Mouse (Mus musculus) lung, embryonic 15.5 days (tissue): ENCODE data around the gene Efcc1. TPM values are rescaled to one million over a fixed set of nuclear protein-coding genes. Genes with fewer than 3 reads are reported as not detected.

ENCODE experiments used
- ATAC-seq: fragments of 200-750 bp; cut with Nextera tagmentation; 2 replicates; pipeline ENCODE4 v1.8.0; 2017; ENCODE audit warnings: moderate number of reproducible peaks, borderline replicate concordance; ENCODE audit not compliant: low FRiP score, low TSS enrichment; ENCODE audit errors: extremely low read depth
- H3K27ac ChIP-seq: fragments of 300-500 bp; sonication (generic); 2 replicates; pipeline ENCODE4 v1.5.1; 2015; ENCODE audit warnings: moderate library complexity, mild to moderate bottlenecking, inconsistent platforms
- H3K27me3 ChIP-seq: fragments of 300-500 bp; sonication (generic); 2 replicates; pipeline ENCODE4 v1.6.1; 2015; ENCODE audit warnings: inconsistent platforms
- H3K36me3 ChIP-seq: fragments of 300-500 bp; sonication (generic); 2 replicates; pipeline ENCODE4 v1.6.1; 2015; ENCODE audit warnings: inconsistent platforms
- H3K4me1 ChIP-seq: fragments of 300-500 bp; sonication (generic); 2 replicates; pipeline ENCODE4 v1.6.1; 2015; ENCODE audit warnings: inconsistent platforms
- H3K4me2 ChIP-seq: fragments of 300-500 bp; sonication (generic); 2 replicates; pipeline ENCODE4 v1.6.1; 2015; ENCODE audit warnings: inconsistent platforms, mild to moderate bottlenecking, moderate library complexity
- H3K4me3 ChIP-seq: fragments of 300-500 bp; sonication (generic); 2 replicates; pipeline ENCODE4 v1.5.1; 2015; ENCODE audit warnings: mild to moderate bottlenecking, inconsistent platforms
- H3K9ac ChIP-seq: fragments of 300-500 bp; sonication (generic); 2 replicates; pipeline ENCODE4 v1.6.1; 2015; ENCODE audit warnings: inconsistent platforms
- H3K9me3 ChIP-seq: fragments of 300-500 bp; sonication (generic); 2 replicates; pipeline ENCODE4 v1.6.1; 2016; ENCODE audit warnings: inconsistent platforms
- WGBS: fragments of 180-500 bp; shearing (Covaris S2); methylation state at CpG from one replicate; pipeline ENCODE4 v1.1.7; 2015; 5-methylcytosine and 5-hydroxymethylcytosine counted together
- polyA plus RNA-seq: library from polyadenylated mRNA; unstranded; fragments of >200 nt; fragmentation: Nextera tagmentation; extraction: Ambion mirVana; gene quantifications from 2 replicates; pipeline ENCODE4 v1.2.1, GENCODE M21; 2015

Efcc1 gene
- polyA plus RNA-seq, 1 experiment from 2014 or later = 6.0 TPM

DNA sequence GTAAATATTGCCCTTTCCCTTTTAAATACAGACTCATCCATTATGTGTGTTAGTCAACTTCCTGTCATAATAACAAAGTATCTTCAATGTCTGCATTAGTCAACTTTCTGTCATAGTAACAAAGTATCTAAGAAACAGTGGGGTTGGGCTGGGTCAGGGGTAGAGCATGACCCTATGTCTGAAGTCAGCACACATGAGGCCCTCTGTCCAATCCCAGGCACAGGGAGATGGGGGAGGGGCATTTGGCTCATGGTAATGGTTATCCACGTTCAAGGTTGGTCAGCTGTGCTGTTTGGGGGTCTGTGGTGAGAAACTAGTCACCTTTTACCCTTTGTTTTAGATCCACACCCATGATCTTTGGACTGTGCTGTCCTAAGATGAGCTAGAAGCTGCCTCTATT is 14.6 kb downstream of the Efcc1 start:
- Histone ChIP-seq H3K9ac (no peak overlapping the region), H3K4me3 (no peak overlapping the region), H3K9me3 (no peaks in the 10 kb centered on the region), H3K27me3 (no peaks in the 10 kb centered on the region), H3K4me1 (peaks cover 36% of the 10 kb centered on the region), H3K27ac (peak overlapping the region; percentile 24; the same call in 1 of the 2 replicates), H3K4me2 (no peak overlapping the region), H3K36me3 (no peaks in the 10 kb centered on the region)
- no peak for ATAC-seq
- WGBS = 20% methylated on average over 1 of the region's 1 CpGs

DNA sequence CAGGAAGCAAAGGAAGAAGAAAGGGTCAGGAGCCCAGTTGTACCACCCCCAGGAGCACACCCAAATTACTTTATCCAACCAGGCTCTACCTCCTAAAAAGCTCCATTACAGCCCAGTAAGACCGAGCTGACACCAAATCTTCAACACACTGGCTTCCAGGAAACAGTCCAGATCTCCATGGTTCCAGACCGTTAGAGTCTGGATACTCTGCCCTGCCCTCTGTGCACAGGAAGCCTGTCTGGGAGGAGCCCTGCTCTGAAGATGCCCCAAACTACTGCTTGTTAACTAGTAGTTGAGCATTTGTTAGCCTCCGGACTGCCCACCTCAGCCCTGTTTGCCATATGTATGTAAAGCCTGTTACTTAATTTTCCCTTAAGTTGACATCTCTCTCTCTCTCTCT is 15.4 kb downstream of the Efcc1 start:
- H3K27ac ChIP-seq = peak overlapping the region; percentile 53
- no peaks in the 10 kb centered on the region for H3K27me3 ChIP-seq
- no peaks in the 10 kb centered on the region for H3K9me3 ChIP-seq
- peak; percentile 36; the same call in 1 of the 2 replicates for ATAC-seq
- no peak overlapping the region for H3K4me2 ChIP-seq
- no peaks in the 10 kb centered on the region for H3K36me3 ChIP-seq
- H3K4me3 ChIP-seq = no peak overlapping the region
- peaks cover 33% of the 10 kb centered on the region for H3K4me1 ChIP-seq
- H3K9ac ChIP-seq = no peak overlapping the region
- 30% methylated on average over 3 of the region's 3 CpGs for WGBS

DNA sequence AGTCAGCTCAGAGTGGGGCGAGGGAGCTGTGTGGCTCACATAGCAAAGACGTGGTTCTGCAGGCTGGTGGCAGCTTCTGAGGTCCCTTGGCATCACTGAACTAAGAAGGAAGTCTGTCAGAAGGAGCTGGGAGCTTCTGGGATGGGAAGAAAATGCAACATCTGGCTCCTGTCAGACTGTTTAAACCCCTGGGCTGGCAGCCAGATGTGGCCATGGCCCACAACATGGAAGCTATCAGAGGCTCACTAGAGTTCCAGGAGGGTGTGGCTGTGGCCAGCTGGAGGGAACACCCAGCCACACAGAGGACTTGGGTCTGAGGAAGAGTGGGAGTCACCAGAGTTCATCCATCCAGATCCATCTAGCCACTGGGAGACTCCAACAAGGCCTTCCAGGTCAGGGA is 16.2 kb downstream of the Efcc1 start:
- peak overlapping the region; percentile 53 for H3K27ac ChIP-seq

GRCm38 (mm10) chr6:87748078-87748477 is 17.4 kb downstream of the Efcc1 start:
- Histone ChIP-seq H3K4me2 (no peak overlapping the region), H3K9ac (no peak overlapping the region), H3K9me3 (no peaks in the 10 kb centered on the region), H3K27ac (no peak overlapping the region), H3K36me3 (no peaks in the 10 kb centered on the region), H3K4me1 (peaks cover 33% of the 10 kb centered on the region), H3K27me3 (no peaks in the 10 kb centered on the region), H3K4me3 (no peak overlapping the region)
- no peak for ATAC-seq
- WGBS = 70% methylated on average over 2 of the region's 2 CpGs

More for the DNA sequence above, 16.2 kb downstream of the Efcc1 start:
- ATAC-seq = peak; percentile 85
- Histone ChIP-seq H3K9me3 (no peaks in the 10 kb centered on the region), H3K4me2 (no peak overlapping the region), H3K9ac (no peak overlapping the region), H3K27me3 (no peaks in the 10 kb centered on the region), H3K4me3 (no peak overlapping the region), H3K4me1 (peaks cover 33% of the 10 kb centered on the region), H3K36me3 (no peaks in the 10 kb centered on the region)
- 49% methylated on average over 2 of the region's 2 CpGs for WGBS

DNA sequence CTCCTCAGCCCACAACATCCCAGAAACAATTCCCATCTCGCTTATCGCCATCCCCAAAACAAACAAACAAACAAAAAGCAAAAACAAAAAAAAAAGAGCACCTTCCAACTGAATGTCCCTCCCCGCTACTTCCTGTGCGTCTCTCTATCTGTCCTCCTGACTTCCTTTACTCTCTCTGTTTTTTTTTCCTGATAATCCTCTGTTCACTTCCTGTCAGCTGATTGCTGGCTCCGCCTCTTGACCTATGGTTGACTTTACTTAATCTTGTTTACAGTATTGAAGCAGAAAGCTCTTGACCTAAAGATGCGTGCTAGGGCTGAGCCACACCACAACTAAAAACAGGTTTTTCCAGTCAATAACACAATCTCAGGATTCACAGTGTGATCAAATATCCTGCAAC is 17.9 kb downstream of the Efcc1 start:
- H3K9me3 ChIP-seq = no peaks in the 10 kb centered on the region
- no peak overlapping the region for H3K4me2 ChIP-seq
- no peaks in the 10 kb centered on the region for H3K27me3 ChIP-seq
- H3K36me3 ChIP-seq = no peaks in the 10 kb centered on the region
- H3K4me3 ChIP-seq = no peak overlapping the region
- peaks cover 33% of the 10 kb centered on the region for H3K4me1 ChIP-seq
- H3K27ac ChIP-seq = no peak overlapping the region
- ATAC-seq = no peak
- H3K9ac ChIP-seq = no peak overlapping the region
- 63% methylated on average over 6 of the region's 6 CpGs for WGBS

GRCm38 (mm10) chr6:87750184-87750910 is 19.7 kb downstream of the Efcc1 start:
- H3K27me3 ChIP-seq = no peaks in the 10 kb centered on the region
- no peak overlapping the region for H3K27ac ChIP-seq
- H3K4me3 ChIP-seq = no peak overlapping the region
- 0 out of 2 replicates have a peak, but pooled peaks cover 4% of the 10 kb centered on the region for H3K36me3 ChIP-seq
- no peak overlapping the region for H3K9ac ChIP-seq
- peaks cover 22% of the 10 kb centered on the region for H3K4me1 ChIP-seq
- no peak for ATAC-seq
- no peak overlapping the region for H3K4me2 ChIP-seq
- no peaks in the 10 kb centered on the region for H3K9me3 ChIP-seq
- WGBS = 80% methylated on average over 8 of the region's 8 CpGs

DNA sequence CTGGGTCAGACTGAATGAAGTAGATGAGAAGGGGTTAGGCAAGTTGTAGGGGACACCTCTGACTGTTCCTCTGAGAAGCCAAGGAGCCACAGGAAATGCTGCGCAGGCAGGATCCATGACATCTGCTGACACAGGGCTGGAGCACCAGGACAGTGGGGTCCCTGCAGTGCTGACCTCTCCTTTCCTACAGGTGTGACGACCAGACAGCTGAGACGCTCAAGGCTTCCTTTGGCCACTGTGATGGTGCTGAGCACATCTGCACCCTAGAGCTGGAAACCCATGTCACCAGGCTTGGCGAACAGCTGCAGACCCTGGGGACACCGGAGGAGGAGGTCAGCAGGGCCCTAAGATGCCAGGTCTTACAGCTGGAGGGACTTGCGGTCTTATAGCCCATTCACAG is 20.9 kb downstream of the Efcc1 start:
- Histone ChIP-seq H3K4me2 (no peak overlapping the region), H3K4me3 (no peak overlapping the region), H3K9ac (no peak overlapping the region), H3K4me1 (0 out of 2 replicates have a peak, but pooled peaks cover 11% of the 10 kb centered on the region), H3K27ac (no peak overlapping the region), H3K36me3 (0 out of 2 replicates have a peak, but pooled peaks cover 4% of the 10 kb centered on the region), H3K27me3 (no peaks in the 10 kb centered on the region), H3K9me3 (no peaks in the 10 kb centered on the region)
- no peak for ATAC-seq
- 81% methylated on average over 6 of the region's 6 CpGs for WGBS

- H3K4me3 ChIP-seq = no peak overlapping the region
- no peak overlapping the region for H3K27ac ChIP-seq
- H3K4me2 ChIP-seq = no peak overlapping the region
- no peaks in the 10 kb centered on the region for H3K4me1 ChIP-seq
- no peaks in the 10 kb centered on the region for H3K27me3 ChIP-seq
- ATAC-seq = no peak
- H3K36me3 ChIP-seq = 0 out of 2 replicates have a peak, but pooled peaks cover 4% of the 10 kb centered on the region
- H3K9me3 ChIP-seq = no peaks in the 10 kb centered on the region
- 80% methylated on average over 4 of the region's 4 CpGs for WGBS
- no peak overlapping the region for H3K9ac ChIP-seq
These were observed 24.5 kb downstream of the Efcc1 start for GRCm38 (mm10) chr6:87755196-87755595.

- ATAC-seq = no peak
- no peaks in the 10 kb centered on the region for H3K27me3 ChIP-seq
- H3K9ac ChIP-seq = no peak overlapping the region
- 83% methylated on average over 8 of the region's 8 CpGs for WGBS
- no peaks in the 10 kb centered on the region for H3K9me3 ChIP-seq
- no peaks in the 10 kb centered on the region for H3K4me1 ChIP-seq
- H3K4me2 ChIP-seq = no peak overlapping the region
- H3K4me3 ChIP-seq = no peak overlapping the region
- H3K27ac ChIP-seq = no peak overlapping the region
- 0 out of 2 replicates have a peak, but pooled peaks cover 4% of the 10 kb centered on the region for H3K36me3 ChIP-seq
These were observed 26.2 kb downstream of the Efcc1 start for GRCm38 (mm10) chr6:87756896-87757295.

GRCm38 (mm10) chr6:87759404-87759803 is 28.7 kb downstream of the Efcc1 start:
- H3K4me3 ChIP-seq = no peak overlapping the region
- no peaks in the 10 kb centered on the region for H3K4me1 ChIP-seq
- H3K27me3 ChIP-seq = no peaks in the 10 kb centered on the region
- 37% methylated on average over 3 of the region's 3 CpGs for WGBS
- no peaks in the 10 kb centered on the region for H3K9me3 ChIP-seq
- ATAC-seq = no peak
- H3K4me2 ChIP-seq = no peak overlapping the region
- H3K9ac ChIP-seq = no peak overlapping the region
- H3K27ac ChIP-seq = no peak overlapping the region
- 0 out of 2 replicates have a peak, but pooled peaks cover 4% of the 10 kb centered on the region for H3K36me3 ChIP-seq

DNA sequence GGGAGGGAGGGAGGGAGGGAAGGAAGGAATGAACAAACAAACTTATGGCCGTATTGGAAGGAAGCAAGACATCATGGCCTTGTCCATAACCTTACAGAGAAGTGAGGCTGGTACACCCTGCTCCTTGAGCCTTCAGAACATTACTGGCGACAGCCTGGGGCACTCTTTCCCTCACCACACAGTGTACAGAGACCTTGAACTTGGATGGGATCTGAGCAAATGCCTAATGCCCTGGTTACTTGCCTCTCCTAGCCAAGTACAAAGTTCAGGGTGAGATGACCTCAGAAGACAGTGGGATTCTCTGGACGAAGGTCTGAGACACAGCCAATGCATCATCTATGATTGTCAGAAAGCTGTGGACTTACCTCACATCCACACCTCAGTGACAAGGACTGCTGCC is 29.2 kb downstream of the Efcc1 start:
- H3K4me2 ChIP-seq = no peak overlapping the region
- 46% methylated on average over 3 of the region's 3 CpGs for WGBS

DNA sequence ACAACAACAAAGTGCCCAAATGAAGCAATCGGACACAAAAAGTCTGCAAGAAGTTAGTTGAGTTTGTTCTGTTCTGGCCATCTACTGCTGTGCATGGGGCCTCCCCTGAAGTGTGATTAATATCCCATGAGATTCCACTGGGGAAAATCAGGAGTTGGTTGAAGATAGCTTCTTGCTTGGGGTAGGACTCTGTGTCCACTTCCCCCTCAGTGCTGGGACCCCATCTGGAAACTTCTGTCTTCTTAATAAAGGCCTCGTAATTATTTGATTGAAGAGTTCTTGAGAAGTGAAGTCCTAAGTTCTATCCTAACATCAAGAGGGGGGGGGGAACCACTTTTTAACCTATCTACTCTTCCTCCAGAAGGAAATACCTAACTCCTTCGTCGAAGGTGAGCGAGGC is 31.5 kb downstream of the Efcc1 start:
- H3K9me3 ChIP-seq = no peaks in the 10 kb centered on the region
- H3K36me3 ChIP-seq = no peaks in the 10 kb centered on the region
- WGBS = 63% methylated on average over 5 of the region's 5 CpGs
- H3K4me1 ChIP-seq = no peaks in the 10 kb centered on the region
- H3K27me3 ChIP-seq = no peaks in the 10 kb centered on the region
- H3K9ac ChIP-seq = no peak overlapping the region
- no peak overlapping the region for H3K4me3 ChIP-seq
- H3K27ac ChIP-seq = no peak overlapping the region
- no peak for ATAC-seq
- no peak overlapping the region for H3K4me2 ChIP-seq

More for the DNA sequence above, 29.2 kb downstream of the Efcc1 start:
- 0 out of 2 replicates have a peak, but pooled peaks cover 1% of the 10 kb centered on the region for H3K36me3 ChIP-seq
- no peak overlapping the region for H3K27ac ChIP-seq
- H3K9me3 ChIP-seq = no peaks in the 10 kb centered on the region
- H3K27me3 ChIP-seq = no peaks in the 10 kb centered on the region
- no peaks in the 10 kb centered on the region for H3K4me1 ChIP-seq
- ATAC-seq = no peak
- H3K4me3 ChIP-seq = no peak overlapping the region
- no peak overlapping the region for H3K9ac ChIP-seq
